Mouse (Mus musculus) MEL (cell line): ENCODE measurements around the gene Gm20388.

Source experiments
- CHD2 ChIP-seq: IDR thresholded peaks from 2 replicates; pipeline ENCODE4 v1.6.1; 2011; ENCODE audit warnings: low read length, improper control_type of control experiment
- CTCF ChIP-seq, 3 experiments: IDR thresholded peaks in 2 of 3; conservative IDR thresholded peaks in 1 of 3; 2 replicates each; pipeline ENCODE4 v1.5.1; 2011 to 2012; ENCODE audit warnings: low read length in 3 of 3, low read depth in 2 of 3, mild to moderate bottlenecking in 2 of 3, improper control_type of control experiment in 1 of 3, inconsistent platforms in 1 of 3, mixed read lengths in 1 of 3, moderate library complexity in 1 of 3; ENCODE audit not compliant: control insufficient read depth in 1 of 3, insufficient read depth in 1 of 3, poor library complexity in 1 of 3, severe bottlenecking in 1 of 3
- ETS1 ChIP-seq: IDR thresholded peaks from 2 replicates; pipeline ENCODE4 v1.6.1; 2012; ENCODE audit warnings: low read depth, mild to moderate bottlenecking, inconsistent platforms, low read length, improper control_type of control experiment, moderate library complexity
- HCFC1 ChIP-seq: IDR thresholded peaks from 2 replicates; pipeline ENCODE4 v1.6.1; 2012; ENCODE audit warnings: low read depth, mild to moderate bottlenecking, inconsistent platforms, low read length, improper control_type of control experiment, moderate library complexity
- MXI1 ChIP-seq: IDR thresholded peaks from 2 replicates; pipeline ENCODE4 v1.6.1; 2011; ENCODE audit warnings: mild to moderate bottlenecking, low read depth, low read length, improper control_type of control experiment
- NRF1 ChIP-seq: IDR thresholded peaks from 2 replicates; pipeline ENCODE4 v1.6.1; 2014; ENCODE audit warnings: low read depth, mild to moderate bottlenecking, inconsistent platforms, low read length, improper control_type of control experiment, moderate library complexity; ENCODE audit not compliant: poor library complexity, insufficient read depth, severe bottlenecking
- POLR2A ChIP-seq, 2 experiments: IDR thresholded peaks; 2 replicates each; pipeline ENCODE4 v1.6.1; 2011 to 2012; ENCODE audit warnings: low read length in 2 of 2, mild to moderate bottlenecking in 2 of 2, control low read depth in 1 of 2, improper control_type of control experiment in 1 of 2, low read depth in 1 of 2, moderate library complexity in 1 of 2; ENCODE audit not compliant: control insufficient read depth in 1 of 2, insufficient read depth in 1 of 2, poor library complexity in 1 of 2
- USF1 ChIP-seq: IDR thresholded peaks from 2 replicates; pipeline ENCODE4 v1.6.1; 2014; ENCODE audit warnings: low read depth, mild to moderate bottlenecking, inconsistent platforms, low read length, improper control_type of control experiment, moderate library complexity
- ZC3H11A ChIP-seq: IDR thresholded peaks from 2 replicates; pipeline ENCODE4 v1.6.1; 2012; ENCODE audit warnings: low read depth, mild to moderate bottlenecking, inconsistent platforms, low read length, improper control_type of control experiment
- ZNF384 ChIP-seq: IDR thresholded peaks from 2 replicates; pipeline ENCODE4 v1.6.1; 2012; ENCODE audit warnings: low read depth, mild to moderate bottlenecking, inconsistent platforms, low read length, improper control_type of control experiment

DNA sequence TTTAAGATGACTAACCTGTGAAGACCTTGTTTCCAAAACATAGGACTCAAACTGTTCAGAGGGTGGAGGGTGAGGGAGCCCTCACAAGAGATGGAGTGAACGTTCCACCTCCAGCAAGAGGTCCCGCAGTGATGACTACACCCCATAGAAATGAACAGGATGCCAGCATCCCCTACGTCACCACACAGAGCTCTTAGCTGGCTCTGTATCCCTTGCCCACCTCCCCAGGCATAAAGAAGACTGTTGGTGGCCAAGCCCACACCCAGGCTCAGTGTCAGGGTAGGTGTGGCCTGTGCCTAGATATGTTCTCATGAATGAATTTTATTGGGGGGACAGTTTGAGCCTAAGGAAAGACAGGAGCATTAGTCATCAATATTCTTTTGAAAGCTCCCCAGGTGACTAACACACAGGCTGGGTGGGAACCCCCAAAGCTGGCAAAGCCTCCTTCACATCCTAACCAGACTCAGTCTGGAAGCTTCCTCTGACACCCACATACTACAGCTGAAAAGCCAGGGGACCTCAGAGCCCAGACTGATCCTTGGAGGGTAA, 2638.3 kb downstream of the Gm20388 start:
- TF ChIP-seq CHD2 (no peak), CTCF (IDR thresholded peaks at IDR 0.05 in 2 of 3, conservative IDR thresholded peaks at IDR 0.05 in 1 of 3; ENCODE audit: control insufficient read depth in 1 of 3, insufficient read depth in 1 of 3, low read depth in 2 of 3, low read length in 3 of 3, poor library complexity in 1 of 3, severe bottlenecking in 1 of 3) (no peak), MXI1 (no peak), ETS1 (no peak), ZC3H11A (no peak), HCFC1 (no peak), USF1 (no peak), ZNF384 (no peak), NRF1 (no peak), POLR2A (IDR thresholded peaks at IDR 0.05; ENCODE audit: control insufficient read depth in 1 of 2, insufficient read depth in 1 of 2, low read depth in 1 of 2, low read length in 2 of 2, poor library complexity in 1 of 2) (peak in 1 of 2 experiments; percentile 54; a peak in 2 of 4 replicates)
